ENCODE assay signal across 8 mouse cellular contexts in the genomic region with DNA sequence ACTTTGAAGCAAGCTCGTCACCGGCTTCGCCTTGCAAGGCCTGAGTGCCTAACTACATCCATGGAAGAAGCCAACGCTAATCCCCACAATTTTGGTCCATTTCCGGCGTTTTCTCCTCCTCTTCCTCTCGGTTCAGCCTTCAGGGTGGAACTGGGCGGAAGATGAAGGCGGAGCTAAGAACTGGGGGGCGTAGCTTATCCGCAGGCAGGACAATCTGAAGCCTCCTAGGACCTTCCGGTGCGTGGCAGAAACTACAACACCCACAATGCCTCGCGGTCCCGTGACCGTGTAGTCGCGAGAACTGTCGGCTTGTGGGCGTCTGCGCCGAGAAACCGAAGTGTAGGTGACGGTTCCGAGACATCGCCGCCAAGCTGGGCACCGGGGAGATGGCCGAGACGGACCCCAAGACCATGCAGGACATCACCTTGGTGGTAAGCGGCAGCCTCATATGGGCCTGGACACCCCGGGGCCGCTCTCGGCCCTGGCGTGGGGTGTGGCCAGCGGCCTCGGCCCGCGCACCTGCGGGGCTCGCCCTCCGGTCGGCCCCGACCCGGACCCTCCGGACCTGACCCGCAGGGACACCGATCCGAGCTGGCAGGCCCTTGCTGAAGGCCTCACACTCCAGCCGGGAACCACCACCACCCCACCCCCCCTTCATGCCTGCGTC. TPM values are rescaled to one million over a fixed set of nuclear protein-coding genes. Genes with fewer than 3 reads are reported as not detected.
A peak's percentile ranks its signal among the peaks of the same experiment; 100 is the strongest.
DNase-seq lines count a peak whose midpoint lies in the region; ATAC-seq and TF ChIP-seq lines count a peak whose summit lies in the region.

A gene (plus strand): TSS at position 299 of the 667 bp plus-strand sequence.

- H3K4me2 ChIP-seq in forebrain, embryonic 12.5 days, result peak within 1 kb of the TSS; percentile 74
- peak within 1 kb of the TSS; percentile 96 for H3K4me2 ChIP-seq in heart, postnatal 0 days (ENCODE audit: low read depth, low read length)
- H3K4me2 ChIP-seq in liver, embryonic 16.5 days (ENCODE audit: low read depth, low read length), result peak within 1 kb of the TSS; percentile 82
- H3K4me2 ChIP-seq in neural tube, embryonic 13.5 days, result peak within 1 kb of the TSS; percentile 63

- H3K27ac ChIP-seq in forebrain, embryonic 12.5 days, result 0 out of 2 replicates have a peak within 1 kb of the TSS, but pooled peaks have one; percentile 1
- peak within 1 kb of the TSS; percentile 33 for H3K27ac ChIP-seq in heart, postnatal 0 days (ENCODE audit: low read depth)
- H3K27ac ChIP-seq in liver, embryonic 16.5 days (ENCODE audit: low read length), result no peak within 1 kb of the TSS
- H3K27ac ChIP-seq in neural tube, embryonic 13.5 days (replicated peaks), result peak within 1 kb of the TSS; percentile 57; the same call in 1 of the 2 replicates
- H3K27ac ChIP-seq in testis, adult 2 months (ENCODE audit: control insufficient read depth, insufficient read depth, low read depth, low read length), result peak within 1 kb of the TSS; percentile 90

- 3% methylated on average over 47 of the region's 52 CpGs for WGBS in forebrain, embryonic 12.5 days
- WGBS in heart, postnatal 0 days, result 3% methylated on average over 52 of the region's 52 CpGs
- 3% methylated on average over 50 of the region's 52 CpGs for WGBS in liver, embryonic 16.5 days (ENCODE audit: insufficient replicate concordance)
- WGBS in neural tube, embryonic 13.5 days, result 3% methylated on average over 52 of the region's 52 CpGs

- H3K27me3 ChIP-seq in E14TG2a.4 (ENCODE audit: insufficient read depth, low read length), result no peaks in the 10 kb centered on the region
- peaks cover 24% of the 10 kb centered on the region for H3K27me3 ChIP-seq in forebrain, embryonic 12.5 days
- H3K27me3 ChIP-seq in heart, postnatal 0 days (ENCODE audit: control insufficient read depth, insufficient read depth, low read length), result no peaks in the 10 kb centered on the region
- H3K27me3 ChIP-seq in liver, embryonic 16.5 days (ENCODE audit: control insufficient read depth, insufficient read depth, low read depth, low read length), result no peaks in the 10 kb centered on the region
- H3K27me3 ChIP-seq in neural tube, embryonic 13.5 days, result peaks cover 11% of the 10 kb centered on the region
- no peaks in the 10 kb centered on the region for H3K27me3 ChIP-seq in testis, adult 2 months (ENCODE audit: control insufficient read depth, insufficient read depth, low read length)

- H3K4me1 ChIP-seq in E14TG2a.4 (replicated peaks; ENCODE audit: low read depth, low read length), result peaks cover 6% of the 10 kb centered on the region; the same call in 1 of the 2 replicates
- H3K4me1 ChIP-seq in forebrain, embryonic 12.5 days, result peaks cover 9% of the 10 kb centered on the region
- peaks cover 7% of the 10 kb centered on the region; the same call in 1 of the 2 replicates for H3K4me1 ChIP-seq in heart, postnatal 0 days (ENCODE audit: control insufficient read depth, insufficient read depth)
- peaks cover 6% of the 10 kb centered on the region for H3K4me1 ChIP-seq in liver, embryonic 16.5 days (ENCODE audit: control insufficient read depth, low read depth, low read length)
- H3K4me1 ChIP-seq in neural tube, embryonic 13.5 days (replicated peaks), result peaks cover 12% of the 10 kb centered on the region
- peaks cover 10% of the 10 kb centered on the region for H3K4me1 ChIP-seq in testis, adult 2 months (ENCODE audit: control insufficient read depth, insufficient read depth, low read length)

- H3K9me3 ChIP-seq in E14TG2a.4 (ENCODE audit: low read length), result peaks cover 65% of the 10 kb centered on the region
- H3K9me3 ChIP-seq in forebrain, embryonic 12.5 days, result no peaks in the 10 kb centered on the region
- H3K9me3 ChIP-seq in heart, postnatal 0 days (replicated peaks; ENCODE audit: control insufficient read depth, low read length), result no peaks in the 10 kb centered on the region
- no peaks in the 10 kb centered on the region for H3K9me3 ChIP-seq in liver, embryonic 16.5 days (replicated peaks; ENCODE audit: control insufficient read depth, low read length)
- H3K9me3 ChIP-seq in neural tube, embryonic 13.5 days, result no peaks in the 10 kb centered on the region

- H3K9ac ChIP-seq in forebrain, embryonic 12.5 days, result peak within 1 kb of the TSS; percentile 95
- peak within 1 kb of the TSS; percentile 96 for H3K9ac ChIP-seq in heart, postnatal 0 days (replicated peaks; ENCODE audit: low read depth, low read length)
- H3K9ac ChIP-seq in liver, embryonic 16.5 days (ENCODE audit: low read depth, low read length), result peak within 1 kb of the TSS; percentile 92
- H3K9ac ChIP-seq in neural tube, embryonic 13.5 days, result peak within 1 kb of the TSS; percentile 91

- peak within 1 kb of the TSS; percentile 95 for H3K4me3 ChIP-seq in E14TG2a.4 (replicated peaks; ENCODE audit: low read length)
- H3K4me3 ChIP-seq in forebrain, embryonic 12.5 days (replicated peaks), result peak within 1 kb of the TSS; percentile 87
- H3K4me3 ChIP-seq in heart, postnatal 0 days (ENCODE audit: low read depth, low read length), result peak within 1 kb of the TSS; percentile 93
- H3K4me3 ChIP-seq in liver, embryonic 16.5 days (ENCODE audit: low read depth, low read length), result peak within 1 kb of the TSS; percentile 80
- H3K4me3 ChIP-seq in neural tube, embryonic 13.5 days, result peak within 1 kb of the TSS; percentile 74
- peak within 1 kb of the TSS; percentile 85 for H3K4me3 ChIP-seq in testis, adult 2 months (ENCODE audit: control insufficient read depth, low read depth, low read length)

- ATAC-seq in forebrain, embryonic 12.5 days (ENCODE audit: low FRiP score), result peak; percentile 99
- peak; percentile 99 for ATAC-seq in heart, postnatal 0 days (ENCODE audit: insufficient read depth, low read depth)
- ATAC-seq in liver, embryonic 16.5 days (ENCODE audit: low read depth), result peak; percentile 98
- peak; percentile 99 for ATAC-seq in neural tube, embryonic 13.5 days (ENCODE audit: low read depth)

- no peak for TF ChIP-seq CTCF in E14TG2a.4 (conservative IDR thresholded peaks at IDR 0.05; ENCODE audit: low read length)
- no peak for TF ChIP-seq CTCF in heart, postnatal 0 days (IDR thresholded peaks at IDR 0.05; ENCODE audit: low read depth)
- no peak for TF ChIP-seq CTCF in testis, adult 2 months (IDR thresholded peaks at IDR 0.05; ENCODE audit: control insufficient read depth, insufficient read depth, insufficient replicate concordance, low read depth, low read length)

- peaks cover 35% of the 10 kb centered on the region for H3K36me3 ChIP-seq in E14TG2a.4 (ENCODE audit: insufficient read depth, low read length)
- H3K36me3 ChIP-seq in forebrain, embryonic 12.5 days (replicated peaks), result peaks cover 32% of the 10 kb centered on the region
- H3K36me3 ChIP-seq in heart, postnatal 0 days (replicated peaks; ENCODE audit: control insufficient read depth, insufficient read depth, low read length), result peaks cover 30% of the 10 kb centered on the region
- H3K36me3 ChIP-seq in liver, embryonic 16.5 days (ENCODE audit: control insufficient read depth, insufficient read depth), result peaks cover 20% of the 10 kb centered on the region
- H3K36me3 ChIP-seq in neural tube, embryonic 13.5 days, result peaks cover 35% of the 10 kb centered on the region
- no peaks in the 10 kb centered on the region for H3K36me3 ChIP-seq in testis, adult 2 months (ENCODE audit: control insufficient read depth, insufficient read depth, low read length)

- peak; percentile 38; the same call in 1 of the 2 replicates for TF ChIP-seq EP300 in heart, postnatal 0 days (IDR thresholded peaks at IDR 0.05; ENCODE audit: low read depth)

- peak; percentile 96 for TF ChIP-seq POLR2A in testis, adult 2 months (IDR thresholded peaks at IDR 0.05; ENCODE audit: control insufficient read depth, low read depth, low read length)

- DNase-seq in c-Kit-positive CD71-positive TER-119-positive erythroid progenitor cells, embryonic 14.5 days (ENCODE audit: low spot score), result peak; percentile 91
- peak; percentile 94 for DNase-seq in heart, postnatal 0 days (ENCODE audit: low spot score)
- DNase-seq in kidney, postnatal 4 days, result peak; percentile 98

RNA-seq across cellular contexts. Expression of the gene that starts here (rescaled TPM):
- polyA plus RNA-seq in forebrain, embryonic 12.5 days (2016; fragmentation: Nextera tagmentation; extraction: Ambion mirVana), result 348 and 359 TPM in 2 replicates
- 131 and 134 TPM in 2 replicates for total RNA-seq in heart, postnatal 0 days (2014; rRNA removed; ENCODE audit: low replicate concordance)
- polyA plus RNA-seq in heart, postnatal 0 days (2015; fragmentation: Nextera tagmentation; extraction: Ambion mirVana), result 328 and 340 TPM in 2 replicates
- 82.7 and 86.9 TPM in 2 replicates for polyA plus RNA-seq in liver, embryonic 16.5 days (2015; fragmentation: Nextera tagmentation; extraction: Ambion mirVana)
- 613 and 636 TPM in 2 replicates for polyA plus RNA-seq in neural tube, embryonic 13.5 days (2015; fragmentation: Nextera tagmentation; extraction: Ambion mirVana)
- 637 and 782 TPM in 2 replicates for polyA plus RNA-seq in testis, adult 2 months (2012; rRNA removed)
